Mouse (Mus musculus): Measurements from ENCODE around the gene Ldlrad3. TPM values are rescaled to one million over a fixed set of nuclear protein-coding genes. Genes with fewer than 3 reads are reported as not detected.
A peak's percentile ranks its signal among the peaks of the same experiment; 100 is the strongest.

Gene Ldlrad3
- total RNA-seq, 2 experiments from 2014 or later, result 1.7 to 1.9 TPM

GRCm38 (mm10) chr2:102049866-102050550 lies 136.2 kb downstream of the Ldlrad3 start:
- ATAC-seq (replicated peaks; ENCODE audit: low FRiP score, low TSS enrichment, poor library complexity, severe bottlenecking), result no peak

GRCm38 (mm10) chr2:102048296-102049175 lies 137.6 kb downstream of the Ldlrad3 start:
- no peak for ATAC-seq (replicated peaks; ENCODE audit: low FRiP score, low TSS enrichment, poor library complexity, severe bottlenecking)

GRCm38 (mm10) chr2:102046481-102046880 lies 139.7 kb downstream of the Ldlrad3 start:
- ATAC-seq (replicated peaks; ENCODE audit: low FRiP score, low TSS enrichment, poor library complexity, severe bottlenecking), result no peak

- ATAC-seq (replicated peaks; ENCODE audit: low FRiP score, low TSS enrichment, poor library complexity, severe bottlenecking), result no peak
These were observed 145.7 kb downstream of the Ldlrad3 start for GRCm38 (mm10) chr2:102040456-102040855.

GRCm38 (mm10) chr2:102040011-102040410 lies 146.2 kb downstream of the Ldlrad3 start:
- ATAC-seq (replicated peaks; ENCODE audit: low FRiP score, low TSS enrichment, poor library complexity, severe bottlenecking), result no peak

GRCm38 (mm10) chr2:102038895-102039667 lies 147.1 kb downstream of the Ldlrad3 start:
- 0 out of 2 replicates have a peak, but pooled peaks have one; percentile 11 for ATAC-seq (replicated peaks; ENCODE audit: low FRiP score, low TSS enrichment, poor library complexity, severe bottlenecking)

- no peak for ATAC-seq (replicated peaks; ENCODE audit: low FRiP score, low TSS enrichment, poor library complexity, severe bottlenecking)
These were observed 147.8 kb downstream of the Ldlrad3 start for GRCm38 (mm10) chr2:102038229-102038894.

- peak; percentile 93 for ATAC-seq (replicated peaks; ENCODE audit: low FRiP score, low TSS enrichment, poor library complexity, severe bottlenecking)
These were observed 149.3 kb downstream of the Ldlrad3 start for GRCm38 (mm10) chr2:102036665-102037511.

DNA sequence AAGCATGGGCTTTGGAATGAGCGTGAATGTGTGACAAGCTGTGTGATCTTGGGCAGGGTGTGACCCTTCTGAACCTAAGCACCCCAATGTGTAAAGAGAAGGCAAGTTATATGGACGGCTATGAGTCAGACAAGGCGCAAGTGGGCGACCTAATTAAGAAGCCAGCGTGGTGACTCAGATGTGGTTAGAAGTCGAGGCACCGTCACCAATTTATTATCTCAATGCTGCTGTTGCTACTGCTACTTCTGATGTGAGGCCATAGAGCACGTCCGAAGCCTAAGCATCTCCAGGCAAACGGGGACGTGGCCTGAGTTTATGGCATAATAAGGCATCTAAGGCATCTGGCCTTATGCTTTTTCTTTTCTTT lies 151.7 kb downstream of the Ldlrad3 start:
- peak; percentile 17; the same call in 1 of the 2 replicates for ATAC-seq (replicated peaks; ENCODE audit: low FRiP score, low TSS enrichment, poor library complexity, severe bottlenecking)

DNA sequence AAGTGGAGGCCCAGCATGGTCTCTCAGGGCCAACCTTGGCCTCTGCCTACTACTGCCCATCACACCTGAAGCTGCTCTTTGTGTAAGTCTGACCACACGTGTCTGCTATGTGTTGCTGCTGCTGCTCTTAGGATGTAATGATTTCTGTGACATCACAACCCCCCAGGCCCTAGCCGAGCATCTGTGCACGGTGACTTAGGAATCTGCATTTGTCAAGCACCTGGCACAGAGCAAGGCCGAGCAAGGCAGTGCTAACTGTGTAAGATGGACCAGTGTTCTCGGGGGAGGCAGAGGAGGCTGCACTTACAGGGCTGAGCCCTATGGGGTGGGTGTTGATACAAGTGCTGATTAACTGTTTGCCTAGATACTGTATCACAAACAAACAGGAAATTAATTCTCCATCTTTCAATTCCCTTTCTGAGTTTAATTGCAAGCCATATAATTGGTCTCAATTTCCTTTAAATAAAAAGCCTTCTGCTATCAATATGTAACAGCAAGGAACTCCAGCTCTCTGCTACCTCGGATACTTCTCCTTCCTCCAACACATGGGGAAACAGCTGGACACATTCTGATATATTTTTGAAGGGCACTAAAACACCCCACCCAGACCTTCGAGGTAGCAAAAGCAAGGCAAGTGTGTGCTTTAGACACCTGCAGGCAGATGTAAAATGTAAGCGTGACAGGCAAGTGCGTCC lies 152.2 kb downstream of the Ldlrad3 start:
- no peak for ATAC-seq (replicated peaks; ENCODE audit: low FRiP score, low TSS enrichment, poor library complexity, severe bottlenecking)

DNA sequence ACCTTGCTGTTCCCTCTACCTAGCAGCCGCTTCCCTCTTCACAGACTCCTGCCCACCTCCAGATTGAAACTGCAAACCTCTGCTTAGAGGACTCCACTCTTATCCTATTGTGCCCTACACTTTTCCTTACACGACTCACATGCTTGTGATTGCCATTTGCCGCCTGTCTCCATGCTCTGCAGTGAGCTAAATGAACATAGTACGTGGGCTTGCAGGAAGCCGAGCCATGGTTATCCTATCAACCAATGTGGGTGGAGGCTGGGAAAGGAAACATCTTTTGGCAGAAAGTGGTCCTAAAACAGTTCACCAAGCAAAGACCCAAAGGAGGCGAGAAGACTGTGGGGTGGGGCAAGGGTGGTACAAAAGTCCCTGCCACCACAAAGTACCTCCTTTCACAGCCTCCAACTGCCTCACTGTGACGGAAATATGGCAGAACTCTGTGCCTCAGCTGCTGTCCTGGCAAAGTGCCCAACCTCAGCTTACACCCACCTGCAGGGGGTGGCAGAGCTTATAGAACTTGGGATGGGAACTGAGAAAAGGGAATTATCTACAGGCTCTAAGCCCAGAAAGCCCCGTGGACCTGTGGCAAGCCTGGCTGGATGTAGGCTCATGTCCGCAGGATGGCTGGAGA lies 153.4 kb downstream of the Ldlrad3 start:
- no peak for ATAC-seq (replicated peaks; ENCODE audit: low FRiP score, low TSS enrichment, poor library complexity, severe bottlenecking)

- ATAC-seq (replicated peaks; ENCODE audit: low FRiP score, low TSS enrichment, poor library complexity, severe bottlenecking), result peak; percentile 73
These were observed 155.5 kb downstream of the Ldlrad3 start for GRCm38 (mm10) chr2:102030652-102031051.

DNA sequence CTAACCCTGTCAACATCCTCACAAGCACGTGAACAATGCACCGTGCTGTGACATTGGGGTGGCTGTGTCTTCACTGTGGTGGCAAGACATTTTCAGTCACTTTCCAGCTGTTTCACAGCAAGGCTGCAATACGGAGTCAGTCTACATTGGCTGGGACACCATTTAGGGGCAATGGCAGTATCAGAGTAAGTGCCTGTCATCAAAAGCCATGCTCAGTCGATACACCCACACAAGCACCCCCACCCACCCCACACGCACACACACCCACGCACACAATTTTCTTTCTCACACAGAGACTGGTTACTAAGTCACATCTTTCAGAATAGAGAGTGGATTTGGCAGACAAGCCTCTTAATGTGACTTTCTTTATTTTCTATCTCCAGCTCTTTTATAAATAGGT lies 156.0 kb downstream of the Ldlrad3 start:
- no peak for ATAC-seq (replicated peaks; ENCODE audit: low FRiP score, low TSS enrichment, poor library complexity, severe bottlenecking)

DNA sequence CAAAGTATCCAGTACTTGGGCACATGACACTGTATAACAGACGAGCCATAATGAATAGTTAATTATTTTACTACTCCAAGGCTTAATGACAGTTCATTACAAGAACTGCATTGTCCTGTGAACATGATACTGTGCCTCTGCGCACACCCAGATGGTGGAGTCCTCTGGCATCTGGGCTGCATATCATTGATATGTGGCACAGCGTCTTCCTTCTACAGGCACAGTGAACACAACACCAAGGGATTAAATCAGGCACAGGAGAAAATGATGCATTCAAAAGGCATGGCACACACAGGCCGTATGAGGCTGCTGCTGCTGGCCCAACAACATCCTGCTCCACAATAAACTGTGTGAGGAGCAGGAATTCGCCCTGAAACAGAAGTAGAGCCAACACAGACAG lies 156.5 kb downstream of the Ldlrad3 start:
- no peak for ATAC-seq (replicated peaks; ENCODE audit: low FRiP score, low TSS enrichment, poor library complexity, severe bottlenecking)

- ATAC-seq (replicated peaks; ENCODE audit: low FRiP score, low TSS enrichment, poor library complexity, severe bottlenecking), result no peak
These were observed 158.9 kb downstream of the Ldlrad3 start for GRCm38 (mm10) chr2:102027265-102027664.

DNA sequence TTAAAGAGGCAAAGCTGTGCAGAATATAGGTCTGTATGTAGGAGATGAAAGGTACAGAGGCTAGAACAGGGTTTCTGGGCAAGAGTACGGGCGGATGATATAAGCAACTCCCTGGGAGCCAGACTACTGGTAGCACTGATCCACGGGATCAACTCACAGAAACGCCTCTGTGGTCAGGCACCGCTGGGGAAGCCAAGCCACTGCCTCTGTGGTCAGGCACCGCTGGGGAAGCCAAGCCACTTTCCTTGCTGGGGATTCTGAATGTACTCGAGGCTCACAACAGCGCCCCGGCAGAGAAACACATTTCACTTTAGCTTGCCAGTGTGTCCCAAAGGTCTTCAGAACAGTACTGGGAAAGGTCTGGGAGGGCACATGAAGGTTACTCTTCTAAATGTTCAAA lies 160.0 kb downstream of the Ldlrad3 start:
- no peak for ATAC-seq (replicated peaks; ENCODE audit: low FRiP score, low TSS enrichment, poor library complexity, severe bottlenecking)

- ATAC-seq (replicated peaks; ENCODE audit: low FRiP score, low TSS enrichment, poor library complexity, severe bottlenecking), result no peak
These were observed 161.7 kb downstream of the Ldlrad3 start for GRCm38 (mm10) chr2:102024483-102024882.

All from megakaryocyte-erythroid progenitor cell, adult 5-6 weeks (primary cell).